Mouse (Mus musculus): ENCODE results near the gene Stx5a. TPM values are rescaled to one million over a fixed set of nuclear protein-coding genes. Genes with fewer than 3 reads are reported as not detected.

Gene Stx5a
- polyA plus RNA-seq, 1 experiment from 2014 or later: 82.2 TPM

- Histone ChIP-seq H3K4me3 (ENCODE audit: low read depth, low read length) (no peak overlapping the region), H3K4me2 (replicated peaks; ENCODE audit: low read depth) (no peak overlapping the region), H3K9ac (ENCODE audit: low read length) (no peak overlapping the region), H3K36me3 (ENCODE audit: control insufficient read depth, insufficient read depth, low read length) (peaks cover 3% of the 10 kb centered on the region; the same call in 1 of the 2 replicates), H3K27me3 (ENCODE audit: control insufficient read depth, insufficient read depth, low read length) (no peaks in the 10 kb centered on the region), H3K4me1 (replicated peaks; ENCODE audit: control insufficient read depth, insufficient read depth) (no peaks in the 10 kb centered on the region), H3K9me3 (ENCODE audit: control insufficient read depth, low read length) (no peaks in the 10 kb centered on the region), H3K27ac (replicated peaks) (no peak overlapping the region)
- DNase-seq (ENCODE audit: low spot score) (no peak), ATAC-seq (ENCODE audit: low FRiP score, low TSS enrichment) (no peak)
- WGBS: 68% methylated on average over 3 of the region's 3 CpGs
- TF ChIP-seq CTCF (IDR thresholded peaks at IDR 0.05; ENCODE audit: low read depth): no peak
- no peak for TF ChIP-seq EP300 (optimal IDR thresholded peaks at IDR 0.05)
Measured at GRCm38 (mm10) chr19:8734334-8734733, 6.9 kb upstream of the Stx5a start.

- under 1% methylated on average over 31 of the region's 32 CpGs for WGBS
- no peak within 1 kb of the TSS for H3K27ac ChIP-seq (replicated peaks)
- no peaks in the 10 kb centered on the region for H3K4me1 ChIP-seq (replicated peaks; ENCODE audit: control insufficient read depth, insufficient read depth)
- H3K4me3 ChIP-seq (ENCODE audit: low read depth, low read length): peak within 1 kb of the TSS; percentile 66
- H3K36me3 ChIP-seq (ENCODE audit: control insufficient read depth, insufficient read depth, low read length): peaks cover 3% of the 10 kb centered on the region; the same call in 1 of the 2 replicates
- peak; percentile 92 for DNase-seq (ENCODE audit: low spot score)
- ATAC-seq (ENCODE audit: low FRiP score, low TSS enrichment): peak; percentile 90
- H3K9ac ChIP-seq (ENCODE audit: low read length): peak within 1 kb of the TSS; percentile 73
- H3K4me2 ChIP-seq (replicated peaks; ENCODE audit: low read depth): peak within 1 kb of the TSS; percentile 74
- H3K27me3 ChIP-seq (ENCODE audit: control insufficient read depth, insufficient read depth, low read length): no peaks in the 10 kb centered on the region
- H3K9me3 ChIP-seq (ENCODE audit: control insufficient read depth, low read length): no peaks in the 10 kb centered on the region
- TF ChIP-seq EP300 (optimal IDR thresholded peaks at IDR 0.05) (no peak), CTCF (IDR thresholded peaks at IDR 0.05; ENCODE audit: low read depth) (0 out of 2 replicates have a peak, but pooled peaks have one; percentile 3)
Measured at GRCm38 (mm10) chr19:8735389-8736159, 5.6 kb upstream of the Stx5a start, which contains the start of gene Wdr74. Gene Wdr74, plus strand, starts transcription at chr19:8735827.

GRCm38 (mm10) chr19:8736160-8736467 lies 5.1 kb upstream of the Stx5a start:
- WGBS: 2% methylated on average over 11 of the region's 11 CpGs
- Histone ChIP-seq H3K4me1 (replicated peaks; ENCODE audit: control insufficient read depth, insufficient read depth) (0 out of 2 replicates have a peak, but pooled peaks cover 2% of the 10 kb centered on the region), H3K9ac (ENCODE audit: low read length) (peak overlapping the region; percentile 73), H3K27me3 (ENCODE audit: control insufficient read depth, insufficient read depth, low read length) (no peaks in the 10 kb centered on the region), H3K36me3 (ENCODE audit: control insufficient read depth, insufficient read depth, low read length) (peaks cover 3% of the 10 kb centered on the region; the same call in 1 of the 2 replicates), H3K27ac (replicated peaks) (no peak overlapping the region), H3K4me3 (ENCODE audit: low read depth, low read length) (peak overlapping the region; percentile 66), H3K4me2 (replicated peaks; ENCODE audit: low read depth) (peak overlapping the region; percentile 74), H3K9me3 (ENCODE audit: control insufficient read depth, low read length) (no peaks in the 10 kb centered on the region)
- ATAC-seq (ENCODE audit: low FRiP score, low TSS enrichment): no peak
- no peak for DNase-seq (ENCODE audit: low spot score)
- TF ChIP-seq EP300 (optimal IDR thresholded peaks at IDR 0.05) (no peak), CTCF (IDR thresholded peaks at IDR 0.05; ENCODE audit: low read depth) (no peak)

GRCm38 (mm10) chr19:8738911-8739310 lies 2.3 kb upstream of the Stx5a start:
- DNase-seq (ENCODE audit: low spot score) (no peak), ATAC-seq (ENCODE audit: low FRiP score, low TSS enrichment) (no peak)
- Histone ChIP-seq H3K4me3 (ENCODE audit: low read depth, low read length) (no peak overlapping the region), H3K36me3 (ENCODE audit: control insufficient read depth, insufficient read depth, low read length) (peaks cover 8% of the 10 kb centered on the region; the same call in 1 of the 2 replicates), H3K4me1 (replicated peaks; ENCODE audit: control insufficient read depth, insufficient read depth) (peaks cover 2% of the 10 kb centered on the region; the same call in 1 of the 2 replicates), H3K9ac (ENCODE audit: low read length) (no peak overlapping the region), H3K27me3 (ENCODE audit: control insufficient read depth, insufficient read depth, low read length) (no peaks in the 10 kb centered on the region), H3K4me2 (replicated peaks; ENCODE audit: low read depth) (no peak overlapping the region), H3K27ac (replicated peaks) (no peak overlapping the region), H3K9me3 (ENCODE audit: control insufficient read depth, low read length) (no peaks in the 10 kb centered on the region)
- TF ChIP-seq CTCF (IDR thresholded peaks at IDR 0.05; ENCODE audit: low read depth): no peak
- TF ChIP-seq EP300 (optimal IDR thresholded peaks at IDR 0.05): no peak
- 87% methylated on average over 7 of the region's 7 CpGs for WGBS

GRCm38 (mm10) chr19:8739646-8740045 lies 1.6 kb upstream of the Stx5a start:
- Histone ChIP-seq H3K27me3 (ENCODE audit: control insufficient read depth, insufficient read depth, low read length) (no peaks in the 10 kb centered on the region), H3K36me3 (ENCODE audit: control insufficient read depth, insufficient read depth, low read length) (peaks cover 8% of the 10 kb centered on the region; the same call in 1 of the 2 replicates), H3K27ac (replicated peaks) (no peak overlapping the region), H3K4me2 (replicated peaks; ENCODE audit: low read depth) (no peak overlapping the region), H3K9me3 (ENCODE audit: control insufficient read depth, low read length) (no peaks in the 10 kb centered on the region), H3K4me3 (ENCODE audit: low read depth, low read length) (no peak overlapping the region), H3K9ac (ENCODE audit: low read length) (no peak overlapping the region), H3K4me1 (replicated peaks; ENCODE audit: control insufficient read depth, insufficient read depth) (peaks cover 2% of the 10 kb centered on the region; the same call in 1 of the 2 replicates)
- DNase-seq (ENCODE audit: low spot score) (no peak), ATAC-seq (ENCODE audit: low FRiP score, low TSS enrichment) (no peak)
- TF ChIP-seq EP300 (optimal IDR thresholded peaks at IDR 0.05) (no peak), CTCF (IDR thresholded peaks at IDR 0.05; ENCODE audit: low read depth) (no peak)
- 91% methylated on average over 6 of the region's 6 CpGs for WGBS

GRCm38 (mm10) chr19:8740603-8741002 lies 610 bp upstream of the Stx5a start, which contains the start of gene 1700092M07Rik:
Gene 1700092M07Rik, plus strand, starts transcription at chr19:8740718.
- no peak for DNase-seq (ENCODE audit: low spot score)
- TF ChIP-seq EP300 (optimal IDR thresholded peaks at IDR 0.05) (no peak), CTCF (IDR thresholded peaks at IDR 0.05; ENCODE audit: low read depth) (no peak)
- WGBS: 54% methylated on average over 14 of the region's 14 CpGs
- Histone ChIP-seq H3K9ac (ENCODE audit: low read length) (peak within 1 kb of the TSS; percentile 98), H3K4me3 (ENCODE audit: low read depth, low read length) (peak within 1 kb of the TSS; percentile 94), H3K27me3 (ENCODE audit: control insufficient read depth, insufficient read depth, low read length) (no peaks in the 10 kb centered on the region), H3K36me3 (ENCODE audit: control insufficient read depth, insufficient read depth, low read length) (peaks cover 15% of the 10 kb centered on the region; the same call in 1 of the 2 replicates), H3K4me2 (replicated peaks; ENCODE audit: low read depth) (peak within 1 kb of the TSS; percentile 51), H3K9me3 (ENCODE audit: control insufficient read depth, low read length) (no peaks in the 10 kb centered on the region), H3K27ac (replicated peaks) (peak within 1 kb of the TSS; percentile 97), H3K4me1 (replicated peaks; ENCODE audit: control insufficient read depth, insufficient read depth) (peaks cover 2% of the 10 kb centered on the region; the same call in 1 of the 2 replicates)
- ATAC-seq (ENCODE audit: low FRiP score, low TSS enrichment): no peak; the same call in 1 of the 2 replicates

Data from stomach, postnatal 0 days (tissue).